ENCODE assay signal across 28 mouse cellular contexts in the genomic region with DNA sequence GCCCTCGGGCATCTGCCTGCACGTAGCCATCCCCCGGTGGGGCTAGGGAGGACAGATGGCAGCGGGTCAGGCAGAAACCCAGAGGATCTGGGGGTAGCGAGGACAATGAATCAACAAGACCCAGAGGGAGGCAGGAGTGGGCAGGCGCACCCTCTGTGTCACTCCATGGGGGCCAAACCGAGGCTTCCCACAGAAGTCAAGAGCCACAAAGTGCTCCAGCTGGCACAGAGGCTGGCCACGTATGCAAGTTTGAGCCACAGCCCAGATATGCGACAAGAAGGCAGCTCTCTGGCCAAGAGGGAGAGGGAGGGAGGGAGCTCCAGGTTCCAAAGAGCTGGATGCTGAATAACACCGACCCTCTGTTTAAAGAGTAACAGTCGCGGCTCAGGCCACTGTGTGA. TPM values are rescaled to one million over a fixed set of nuclear protein-coding genes. Genes with fewer than 3 reads are reported as not detected.
DNase-seq lines count a peak whose midpoint lies in the region; ATAC-seq and TF ChIP-seq lines count a peak whose summit lies in the region.
"Had no signal": no experiment of that assay in that cellular context is flagged by ENCODE, and none has a peak within 500 bp of the region (broad histone marks: within the 10 kb centered on the region; RNA-seq: fewer than 3 reads in every experiment).

No protein-coding gene starts in this region.

- no peak for ATAC-seq in embryonic facial prominence, embryonic 13.5 days (ENCODE audit: insufficient number of reproducible peaks, insufficient read depth, low FRiP score, low TSS enrichment, low read depth)
- no peak for ATAC-seq in midbrain, embryonic 12.5 days (ENCODE audit: low FRiP score, low read depth)
- no peak for ATAC-seq in midbrain, postnatal 0 days (ENCODE audit: low FRiP score)
- ATAC-seq: forebrain, postnatal 0 days; lung, postnatal 0 days; midbrain, embryonic 15.5 days; Patski had no signal

- no peak for TF ChIP-seq CTCF in heart, adult 2 months (IDR thresholded peaks at IDR 0.05)
- no peak for TF ChIP-seq CTCF in midbrain, postnatal 0 days (IDR thresholded peaks at IDR 0.05)

- no peak for TF ChIP-seq EP300 in heart, adult 2 months (IDR thresholded peaks at IDR 0.05; ENCODE audit: insufficient read depth, low read depth, low read length)

- no peak overlapping the region for H3K27ac ChIP-seq in embryonic facial prominence, embryonic 13.5 days
- H3K27ac ChIP-seq in embryonic facial prominence, embryonic 10.5 days (replicated peaks), result no peak overlapping the region
- H3K27ac ChIP-seq in heart, adult 2 months, result no peak overlapping the region
- no peak overlapping the region for H3K27ac ChIP-seq in midbrain, embryonic 12.5 days (replicated peaks)
- no peak overlapping the region for H3K27ac ChIP-seq in midbrain, postnatal 0 days (ENCODE audit: low read depth, low read length)
- H3K27ac ChIP-seq: forebrain, embryonic 10.5 days; limb, embryonic 15.5 days; midbrain, embryonic 15.5 days; neural tube, embryonic 15.5 days had no signal

- intact Hi-C loops in heart, adult 2 months (cut with DNase I), result no loop called here
- intact Hi-C loops in heart, postnatal 25 days (cut with DNase I), result no loop called here
- intact Hi-C loops in heart, postnatal 36 days (cut with DNase I), result no loop called here

- no peak for DNase-seq in embryonic facial prominence, embryonic 10.5 days (ENCODE audit: low spot score)
- peak; percentile 48 to 63 for DNase-seq in heart, adult 2 months
- no peak for DNase-seq in heart, postnatal 25 days (ENCODE audit: low spot score)
- no peak for DNase-seq in midbrain, postnatal 0 days (ENCODE audit: low spot score)
- DNase-seq in heart, postnatal 36 days, result peak; percentile 33 to 41
- no peak for DNase-seq in thymus, postnatal 4 days
- DNase-seq: adrenal gland, adult 8-10 months; embryo, embryonic 11 days; forebrain, postnatal 0 days; gastrocnemius, postnatal 14 days; kidney, adult 18-20 months; kidney, postnatal 10 days; layer of hippocampus, postnatal 36 days; thymus, postnatal 25 days had no signal

- no peak overlapping the region for H3K4me3 ChIP-seq in embryonic facial prominence, embryonic 13.5 days
- no peak overlapping the region for H3K4me3 ChIP-seq in embryonic facial prominence, embryonic 10.5 days
- no peak overlapping the region for H3K4me3 ChIP-seq in heart, adult 2 months
- no peak overlapping the region for H3K4me3 ChIP-seq in midbrain, embryonic 12.5 days
- H3K4me3 ChIP-seq in midbrain, postnatal 0 days (ENCODE audit: low read depth, low read length), result no peak overlapping the region
- H3K4me3 ChIP-seq: forebrain, embryonic 10.5 days; limb, embryonic 15.5 days; midbrain, embryonic 15.5 days; neural tube, embryonic 15.5 days had no signal

- TF ChIP-seq POLR2A in heart, adult 2 months (IDR thresholded peaks at IDR 0.05; ENCODE audit: insufficient read depth, low read depth, low read length), result no peak

- H3K4me2 ChIP-seq in embryonic facial prominence, embryonic 13.5 days, result no peak overlapping the region
- H3K4me2 ChIP-seq in midbrain, embryonic 12.5 days (replicated peaks), result no peak overlapping the region
- H3K4me2 ChIP-seq in midbrain, postnatal 0 days (ENCODE audit: low read depth, low read length, poor library complexity, severe bottlenecking), result no peak overlapping the region
- H3K4me2 ChIP-seq: limb, embryonic 15.5 days; midbrain, embryonic 15.5 days; neural tube, embryonic 15.5 days had no signal

- WGBS in embryonic facial prominence, embryonic 13.5 days, result 71% methylated on average over 12 of the region's 12 CpGs
- 72% methylated on average over 12 of the region's 12 CpGs for WGBS in embryonic facial prominence, embryonic 10.5 days
- WGBS in heart, adult 2 months, result 55% methylated on average over 12 of the region's 12 CpGs
- 68% methylated on average over 12 of the region's 12 CpGs for WGBS in midbrain, embryonic 12.5 days
- 64% methylated on average over 12 of the region's 12 CpGs for WGBS in midbrain, postnatal 0 days

- H3K27me3 ChIP-seq in embryonic facial prominence, embryonic 13.5 days, result no peaks in the 10 kb centered on the region
- no peaks in the 10 kb centered on the region for H3K27me3 ChIP-seq in embryonic facial prominence, embryonic 10.5 days (replicated peaks; ENCODE audit: low read depth, poor library complexity, severe bottlenecking)
- H3K27me3 ChIP-seq in heart, adult 2 months (ENCODE audit: control insufficient read depth, insufficient read depth, low read length), result no peaks in the 10 kb centered on the region
- no peaks in the 10 kb centered on the region; the same call in 1 of the 2 replicates for H3K27me3 ChIP-seq in midbrain, embryonic 12.5 days
- H3K27me3 ChIP-seq in midbrain, postnatal 0 days (ENCODE audit: insufficient read depth, low read length), result no peaks in the 10 kb centered on the region
- H3K27me3 ChIP-seq: limb, embryonic 15.5 days; midbrain, embryonic 15.5 days; neural tube, embryonic 15.5 days had no signal

- 0 out of 2 replicates have a peak overlapping the region, but pooled peaks have one; percentile 16 for H3K9ac ChIP-seq in embryonic facial prominence, embryonic 13.5 days
- no peak overlapping the region for H3K9ac ChIP-seq in heart, adult 2 months (ENCODE audit: low read depth, low read length)
- H3K9ac ChIP-seq in midbrain, embryonic 12.5 days (replicated peaks), result 0 out of 2 replicates have a peak overlapping the region, but pooled peaks have one; percentile 5
- H3K9ac ChIP-seq in midbrain, postnatal 0 days (replicated peaks; ENCODE audit: low read length, poor library complexity, severe bottlenecking), result no peak overlapping the region
- H3K9ac ChIP-seq: forebrain, postnatal 0 days; limb, embryonic 15.5 days; midbrain, embryonic 15.5 days; neural tube, embryonic 15.5 days had no signal

- no peaks in the 10 kb centered on the region for H3K79me2 ChIP-seq in heart, adult 2 months (replicated peaks; ENCODE audit: control insufficient read depth, insufficient read depth, low read length)

- no peaks in the 10 kb centered on the region for H3K4me1 ChIP-seq in embryonic facial prominence, embryonic 13.5 days
- H3K4me1 ChIP-seq in embryonic facial prominence, embryonic 10.5 days, result peaks cover 16% of the 10 kb centered on the region; the same call in 1 of the 2 replicates
- no peaks in the 10 kb centered on the region for H3K4me1 ChIP-seq in heart, adult 2 months (ENCODE audit: control insufficient read depth, insufficient read depth, low read length)
- H3K4me1 ChIP-seq in midbrain, embryonic 12.5 days, result no peaks in the 10 kb centered on the region
- no peaks in the 10 kb centered on the region for H3K4me1 ChIP-seq in midbrain, postnatal 0 days (ENCODE audit: insufficient read depth, low read length)
- H3K4me1 ChIP-seq: limb, embryonic 15.5 days; midbrain, embryonic 15.5 days; neural tube, embryonic 15.5 days had no signal

- H3K9me3 ChIP-seq in embryonic facial prominence, embryonic 13.5 days, result no peaks in the 10 kb centered on the region
- no peaks in the 10 kb centered on the region for H3K9me3 ChIP-seq in embryonic facial prominence, embryonic 10.5 days
- no peaks in the 10 kb centered on the region for H3K9me3 ChIP-seq in midbrain, embryonic 12.5 days
- H3K9me3 ChIP-seq in midbrain, postnatal 0 days (ENCODE audit: low read length), result no peaks in the 10 kb centered on the region
- H3K9me3 ChIP-seq: forebrain, embryonic 10.5 days; limb, embryonic 15.5 days; midbrain, embryonic 15.5 days; neural tube, embryonic 15.5 days had no signal

- peaks cover 14% of the 10 kb centered on the region; the same call in 1 of the 2 replicates for H3K36me3 ChIP-seq in embryonic facial prominence, embryonic 13.5 days
- H3K36me3 ChIP-seq in embryonic facial prominence, embryonic 10.5 days (replicated peaks), result peaks cover 34% of the 10 kb centered on the region
- H3K36me3 ChIP-seq in heart, adult 2 months (ENCODE audit: control insufficient read depth, insufficient read depth, low read length), result no peaks in the 10 kb centered on the region
- H3K36me3 ChIP-seq in midbrain, embryonic 12.5 days, result peaks cover 13% of the 10 kb centered on the region; the same call in 1 of the 2 replicates
- peaks cover 39% of the 10 kb centered on the region for H3K36me3 ChIP-seq in midbrain, postnatal 0 days (ENCODE audit: insufficient read depth, low read length)
- H3K36me3 ChIP-seq: limb, embryonic 15.5 days; midbrain, embryonic 15.5 days had no signal

RNA-seq across cellular contexts. Expression of a gene that starts 10.1 kb away (rescaled TPM):
- not detected in 2 replicates for polyA plus RNA-seq in embryonic facial prominence, embryonic 13.5 days (2015; fragmentation: Nextera tagmentation; extraction: Ambion mirVana)
- polyA plus RNA-seq in embryonic facial prominence, embryonic 10.5 days (2016; fragmentation: Nextera tagmentation; extraction: Ambion mirVana), result 0.03 TPM in 1 of 2 replicates, not detected in the other
- total RNA-seq in heart, adult 2 months (2021), result under 1 TPM in 1 of 2 experiments, not detected in 1; 0.10 TPM
- 0.02 and 0.09 TPM in 2 replicates for polyA plus RNA-seq in heart, adult 2 months (2012; rRNA removed)
- total RNA-seq in heart, postnatal 25 days (2021), result not detected
- 0.04 and 0.08 TPM in 2 replicates for polyA plus RNA-seq in midbrain, embryonic 12.5 days (2016; fragmentation: Nextera tagmentation; extraction: Ambion mirVana)
- 43.6 and 45.2 TPM in 2 replicates for total RNA-seq in midbrain, postnatal 0 days (2014; rRNA removed)
- polyA plus RNA-seq in midbrain, postnatal 0 days (2015; fragmentation: Nextera tagmentation; extraction: Ambion mirVana), result 1.7 and 1.8 TPM in 2 replicates
- under 1 TPM in 1 of 2 experiments, not detected in 1; 0.08 TPM for total RNA-seq in heart, postnatal 36 days (2021)
- total RNA-seq: megakaryocyte progenitor cell, adult 5-6 weeks had no signal
- polyA plus RNA-seq: forebrain, embryonic 10.5 days; heart, postnatal 0 days; limb, embryonic 15.5 days; liver, embryonic 16.5 days; lung, postnatal 0 days; Patski had no signal

RNA-seq across cellular contexts. Expression of a gene that starts 13.8 kb away (rescaled TPM):
- 11.7 and 13.7 TPM in 2 replicates for polyA plus RNA-seq in embryonic facial prominence, embryonic 13.5 days (2015; fragmentation: Nextera tagmentation; extraction: Ambion mirVana)
- 20.0 and 21.5 TPM in 2 replicates for polyA plus RNA-seq in embryonic facial prominence, embryonic 10.5 days (2016; fragmentation: Nextera tagmentation; extraction: Ambion mirVana)
- total RNA-seq in heart, adult 2 months (2021), result 1 to 10 TPM; 1.9 to 2.1 TPM
- polyA plus RNA-seq in heart, adult 2 months (2012; rRNA removed), result 2.9 and 3.7 TPM in 2 replicates
- 1 to 10 TPM; 2.2 to 2.4 TPM for total RNA-seq in heart, postnatal 25 days (2021)
- polyA plus RNA-seq in midbrain, embryonic 12.5 days (2016; fragmentation: Nextera tagmentation; extraction: Ambion mirVana), result 22.8 and 23.3 TPM in 2 replicates
- 74.5 and 78.2 TPM in 2 replicates for total RNA-seq in midbrain, postnatal 0 days (2014; rRNA removed)
- 25.9 and 26.2 TPM in 2 replicates for polyA plus RNA-seq in midbrain, postnatal 0 days (2015; fragmentation: Nextera tagmentation; extraction: Ambion mirVana)
- 1 to 10 TPM; 1.9 to 2.5 TPM for total RNA-seq in heart, postnatal 36 days (2021)
- total RNA-seq: megakaryocyte progenitor cell, adult 5-6 weeks had no signal

RNA-seq across cellular contexts. Expression of a gene that starts 21.6 kb away (rescaled TPM):
- polyA plus RNA-seq in embryonic facial prominence, embryonic 13.5 days (2015; fragmentation: Nextera tagmentation; extraction: Ambion mirVana), result not detected in 2 replicates
- not detected in 2 replicates for polyA plus RNA-seq in embryonic facial prominence, embryonic 10.5 days (2016; fragmentation: Nextera tagmentation; extraction: Ambion mirVana)
- total RNA-seq in heart, adult 2 months (2021), result not detected
- polyA plus RNA-seq in heart, adult 2 months (2012; rRNA removed), result not detected in 2 replicates
- total RNA-seq in heart, postnatal 25 days (2021), result not detected
- polyA plus RNA-seq in midbrain, embryonic 12.5 days (2016; fragmentation: Nextera tagmentation; extraction: Ambion mirVana), result not detected in 2 replicates
- total RNA-seq in midbrain, postnatal 0 days (2014; rRNA removed), result 2.3 TPM in 1 of 2 replicates, not detected in the other
- polyA plus RNA-seq in midbrain, postnatal 0 days (2015; fragmentation: Nextera tagmentation; extraction: Ambion mirVana), result 1.6 and 2.1 TPM in 2 replicates
- total RNA-seq in heart, postnatal 36 days (2021), result not detected
- total RNA-seq: adrenal gland, adult 8-10 months; megakaryocyte progenitor cell, adult 5-6 weeks had no signal
- polyA plus RNA-seq: forebrain, embryonic 10.5 days; heart, postnatal 0 days; liver, embryonic 16.5 days; lung, postnatal 0 days; Patski; testis, adult 2 months had no signal

RNA-seq across cellular contexts. Expression of a gene that starts 36.8 kb away (rescaled TPM):
- not detected in 2 replicates for polyA plus RNA-seq in embryonic facial prominence, embryonic 13.5 days (2015; fragmentation: Nextera tagmentation; extraction: Ambion mirVana)
- not detected in 2 replicates for polyA plus RNA-seq in embryonic facial prominence, embryonic 10.5 days (2016; fragmentation: Nextera tagmentation; extraction: Ambion mirVana)
- total RNA-seq in heart, adult 2 months (2021), result not detected
- 0.10 TPM in 1 of 2 replicates, not detected in the other for polyA plus RNA-seq in heart, adult 2 months (2012; rRNA removed)
- total RNA-seq in heart, postnatal 25 days (2021), result not detected
- not detected in 2 replicates for polyA plus RNA-seq in midbrain, embryonic 12.5 days (2016; fragmentation: Nextera tagmentation; extraction: Ambion mirVana)
- not detected in 2 replicates for total RNA-seq in midbrain, postnatal 0 days (2014; rRNA removed)
- polyA plus RNA-seq in midbrain, postnatal 0 days (2015; fragmentation: Nextera tagmentation; extraction: Ambion mirVana), result not detected in 2 replicates
- total RNA-seq in heart, postnatal 36 days (2021), result not detected
- total RNA-seq: adrenal gland, adult 8-10 months; forebrain, postnatal 0 days; gastrocnemius, postnatal 14 days; left cerebral cortex, postnatal 25 days; megakaryocyte progenitor cell, adult 5-6 weeks had no signal
- polyA plus RNA-seq: forebrain, embryonic 10.5 days; forebrain, postnatal 0 days; heart, postnatal 0 days; limb, embryonic 15.5 days; liver, embryonic 16.5 days; lung, postnatal 0 days; midbrain, embryonic 15.5 days; Patski had no signal

RNA-seq across cellular contexts. Expression of a gene that starts 40.4 kb away (rescaled TPM):
- 11.3 and 11.8 TPM in 2 replicates for polyA plus RNA-seq in embryonic facial prominence, embryonic 13.5 days (2015; fragmentation: Nextera tagmentation; extraction: Ambion mirVana)
- polyA plus RNA-seq in embryonic facial prominence, embryonic 10.5 days (2016; fragmentation: Nextera tagmentation; extraction: Ambion mirVana), result 2.5 and 3.2 TPM in 2 replicates
- total RNA-seq in heart, adult 2 months (2021), result not detected
- not detected in 2 replicates for polyA plus RNA-seq in heart, adult 2 months (2012; rRNA removed)
- not detected for total RNA-seq in heart, postnatal 25 days (2021)
- polyA plus RNA-seq in midbrain, embryonic 12.5 days (2016; fragmentation: Nextera tagmentation; extraction: Ambion mirVana), result 0.60 and 1.7 TPM in 2 replicates
- 1.7 and 1.9 TPM in 2 replicates for total RNA-seq in midbrain, postnatal 0 days (2014; rRNA removed)
- polyA plus RNA-seq in midbrain, postnatal 0 days (2015; fragmentation: Nextera tagmentation; extraction: Ambion mirVana), result 1.3 and 1.6 TPM in 2 replicates
- not detected for total RNA-seq in heart, postnatal 36 days (2021)
- total RNA-seq: adrenal gland, adult 8-10 months; gastrocnemius, postnatal 14 days; layer of hippocampus, adult 18-20 months; layer of hippocampus, postnatal 36 days; left cerebral cortex, postnatal 25 days; megakaryocyte progenitor cell, adult 5-6 weeks had no signal
- polyA plus RNA-seq: lung, postnatal 0 days; Patski; testis, adult 2 months had no signal

Comparison
In these comparisons a context has a peak if more than half of its experiments do, and no peak if none do; other contexts are left out.
1. H3K9ac ChIP-seq: peak in embryonic facial prominence, embryonic 13.5 days (single experiment) and midbrain, embryonic 12.5 days (single experiment); none in heart, adult 2 months (single experiment) and midbrain, postnatal 0 days (single experiment).
2. DNase-seq: peak in heart, adult 2 months (2 of 2) and heart, postnatal 36 days (2 of 2); none in embryonic facial prominence, embryonic 10.5 days (single experiment), heart, postnatal 25 days (single experiment), midbrain, postnatal 0 days (single experiment) and thymus, postnatal 4 days (single experiment).